Mouse (Mus musculus) kidney, postnatal 25 days (tissue): ENCODE measurements around the gene Olfr1179.
"Not testable (repeated sequence)": the region's sequence is repeated elsewhere in the genome, so short reads cannot be mapped to it uniquely, and the experiment has no call there.

ENCODE experiments used
- DNase-seq, 2 experiments: peaks; one replicate each; pipeline ENCODE4 v3.0.0; 2021; ENCODE audit warnings: mixed read lengths in 2 of 2

Gene Olfr1179

DNA sequence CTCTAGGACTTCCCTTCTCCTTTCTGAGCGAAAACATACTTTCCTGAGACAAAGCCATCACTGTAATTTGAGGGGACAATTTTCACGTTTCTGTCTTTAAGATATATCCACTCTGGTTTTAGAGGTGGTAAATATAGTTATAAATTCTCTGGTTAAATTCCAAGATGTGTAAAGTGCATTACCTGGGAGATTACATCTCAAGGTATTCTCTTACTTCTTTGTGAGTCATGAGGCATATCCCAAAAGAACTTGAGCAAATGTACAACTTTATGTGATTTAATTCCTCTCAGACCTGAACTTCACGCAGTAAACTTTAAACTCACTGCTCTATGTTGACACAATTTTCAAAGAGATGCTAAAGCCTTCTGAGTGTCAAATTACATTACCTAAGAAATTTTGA is at the start of gene Olfr1179:
TSS of gene Olfr1179 (minus strand) at position 101 of the 400 bp plus-strand sequence.
- DNase-seq = no peak

GRCm38 (mm10) chr2:88454567-88454966 is 48.3 kb upstream of the Olfr1179 start, which contains the start of gene Olfr1183:
Olfr1183 (plus strand) TSS chr2:88454867.
- not testable (repeated sequence) for DNase-seq

DNA sequence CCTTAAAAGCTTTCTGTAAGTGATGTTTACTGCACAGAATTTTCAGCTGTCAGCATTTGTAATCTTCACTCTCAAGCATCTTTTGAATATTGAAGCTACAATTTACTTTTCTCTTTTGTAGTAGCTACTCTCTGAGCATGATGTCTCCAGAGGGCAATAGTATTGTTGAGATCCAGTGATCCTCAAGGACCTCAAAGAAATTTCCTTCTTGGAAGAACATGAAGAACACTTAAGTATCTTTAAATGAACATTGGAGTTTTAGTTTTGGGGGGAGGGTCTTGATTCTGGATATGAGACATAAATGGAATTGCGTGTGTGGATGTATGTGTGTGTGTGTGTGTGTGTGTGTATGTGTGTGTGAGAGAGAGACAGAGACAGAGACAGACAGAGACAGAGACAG is 42.8 kb upstream of the Olfr1179 start, which contains the start of gene Gm13757:
TSS of gene Gm13757 (minus strand) at position 101 of the 400 bp plus-strand sequence.
- no peak for DNase-seq

DNA sequence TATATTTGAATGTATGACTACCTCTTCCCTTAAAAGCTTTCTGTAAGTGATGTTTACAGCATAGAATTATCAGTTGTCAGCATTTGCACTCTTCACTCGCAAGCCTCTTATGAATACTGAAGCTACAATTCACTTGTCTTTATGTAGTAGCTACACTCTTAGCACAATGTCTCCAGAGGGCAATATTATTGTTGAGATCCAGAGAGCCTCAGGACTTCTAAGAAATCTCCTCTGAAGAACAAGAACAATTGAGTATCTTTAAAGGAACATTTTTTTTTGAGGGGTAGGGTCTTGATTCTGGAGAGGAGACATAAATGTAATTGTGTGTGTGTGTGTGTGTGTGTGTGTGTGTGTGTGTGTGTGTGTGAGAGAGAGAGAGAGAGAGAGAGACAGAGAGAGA is 19.8 kb upstream of the Olfr1179 start, which contains the start of gene Olfr1181:
TSS of gene Olfr1181 (minus strand) at position 101 of the 400 bp plus-strand sequence.
- no peak for DNase-seq

- DNase-seq = no peak
Observed at GRCm38 (mm10) chr2:88419051-88419450, 12.8 kb upstream of the Olfr1179 start, which contains the start of gene Olfr1180. Olfr1180 (minus strand) TSS chr2:88419151.

DNA sequence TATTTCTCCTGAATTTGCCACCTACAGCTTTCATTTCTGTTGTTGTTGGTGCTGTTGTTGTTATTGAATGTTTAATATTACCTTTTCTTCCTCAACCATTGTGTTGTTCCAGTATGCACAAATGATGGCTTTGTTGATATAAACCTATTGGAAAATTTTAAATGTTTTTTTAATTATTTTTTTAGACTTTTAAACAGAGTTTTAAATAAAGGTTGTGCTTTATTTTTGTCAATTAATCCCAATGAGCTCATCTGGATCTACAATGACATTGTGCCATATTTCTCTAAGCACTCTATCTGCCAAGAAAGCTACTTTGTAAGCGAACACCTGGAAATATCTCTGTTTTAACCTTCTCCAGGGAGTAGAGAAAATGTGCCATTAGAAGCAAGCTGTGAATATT is 19.5 kb downstream of the Olfr1179 start, which contains the start of gene Olfr1178:
TSS of gene Olfr1178 (plus strand) at position 301 of the 400 bp plus-strand sequence.
- no peak for DNase-seq

- no peak for DNase-seq
Observed at GRCm38 (mm10) chr2:88356304-88356703, 49.9 kb downstream of the Olfr1179 start.
